Mouse (Mus musculus): ENCODE measurements at regions not wholly inside any gene's neighbourhood (a gene's known extent, or its start where the extent isn't known, plus 50 kb on each side); places are given as distances from the start of the nearest gene placed in this dataset.
A peak's percentile ranks its signal among the peaks of the same experiment; 100 is the strongest.

DNA sequence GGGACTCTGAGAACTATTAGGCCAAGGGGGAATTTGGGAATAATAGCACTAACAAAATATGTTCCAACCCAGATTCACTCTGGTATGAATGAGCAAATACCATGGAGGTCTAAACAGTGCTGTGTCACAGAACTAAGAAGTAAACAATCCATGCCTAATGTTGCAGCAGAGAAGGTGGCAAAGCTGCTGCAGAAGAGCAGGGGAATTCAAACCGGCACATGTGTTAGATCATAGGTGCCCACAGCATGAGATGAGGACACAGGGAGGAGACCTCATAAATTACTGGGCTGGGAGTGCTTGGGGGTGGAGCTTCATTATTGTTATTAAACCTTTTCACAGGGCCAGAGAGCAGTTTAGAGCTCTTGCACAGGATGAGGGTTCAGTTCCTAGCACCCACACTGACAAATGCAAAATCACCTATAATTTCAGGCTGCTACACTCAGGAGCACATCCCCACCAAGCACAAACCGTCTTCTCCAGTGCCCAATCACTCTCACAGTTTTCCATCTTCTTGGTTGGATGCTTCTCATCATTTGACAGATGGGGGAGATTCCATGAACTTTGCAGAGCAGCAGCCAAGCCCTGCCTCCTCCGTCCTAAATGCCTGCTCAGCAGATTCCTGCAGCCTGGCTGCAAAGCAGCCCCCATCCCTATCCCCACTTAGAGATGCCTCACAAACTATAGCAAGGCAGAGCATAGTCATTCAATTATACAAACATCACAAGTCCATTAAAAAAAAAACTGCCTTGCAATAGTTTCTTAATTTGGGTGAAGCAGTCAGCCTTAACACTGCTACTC lies 79.0 kb upstream of the Rarb start:
- TF ChIP-seq POLR2A (IDR thresholded peaks at IDR 0.05; ENCODE audit: low read depth, low read length) (no peak), MAZ (IDR thresholded peaks at IDR 0.05; ENCODE audit: low read depth, low read length) (no peak), MAFK (IDR thresholded peaks at IDR 0.05; ENCODE audit: insufficient replicate concordance, low read length) (0 out of 2 replicates have a peak, but pooled peaks have one; percentile 23), USF2 (conservative IDR thresholded peaks at IDR 0.05; ENCODE audit: low read depth, low read length) (no peak), ELF1 (IDR thresholded peaks at IDR 0.05; ENCODE audit: low read depth, low read length) (no peak), NELFE (IDR thresholded peaks at IDR 0.05; ENCODE audit: low read depth, low read length) (no peak), ZC3H11A (IDR thresholded peaks at IDR 0.05; ENCODE audit: low read depth, low read length) (no peak), POLR2AphosphoS2 (IDR thresholded peaks at IDR 0.05; ENCODE audit: low read depth, low read length) (no peak)

Measured in CH12.LX (cell line).